Mouse (Mus musculus): ENCODE results near the gene Daam1. TPM values are rescaled to one million over a fixed set of nuclear protein-coding genes. Genes with fewer than 3 reads are reported as not detected.

Daam1 gene
- polyA plus RNA-seq, 1 experiment = 2.2 TPM

GRCm38 (mm10) chr12:71813251-71813650 lies 17.6 kb upstream of the Daam1 start:
- H3K4me1 ChIP-seq (ENCODE audit: control insufficient read depth, insufficient read depth, insufficient read length) = no peaks in the 10 kb centered on the region
- no peaks in the 10 kb centered on the region for H3K36me3 ChIP-seq (ENCODE audit: control insufficient read depth, insufficient read depth, low read length)
- H3K4me3 ChIP-seq (ENCODE audit: extremely low read depth, insufficient read depth, insufficient read length) = no peak overlapping the region
- no peak for TF ChIP-seq CTCF (IDR thresholded peaks at IDR 0.05; ENCODE audit: extremely low read depth, insufficient read depth, insufficient read length, insufficient replicate concordance)
- TF ChIP-seq POLR2A (IDR thresholded peaks at IDR 0.05; ENCODE audit: low read depth, low read length) = no peak
- no peak for DNase-seq (ENCODE audit: low read depth in 1 of 2, low spot score in 2 of 2)
- 90% methylated on average over 9 of the region's 9 CpGs for WGBS
- no peak overlapping the region for H3K27ac ChIP-seq (ENCODE audit: insufficient read depth, low read length)
- H3K27me3 ChIP-seq (ENCODE audit: control insufficient read depth, insufficient read depth, low read length) = no peaks in the 10 kb centered on the region

- Histone ChIP-seq H3K4me1 (ENCODE audit: control insufficient read depth, insufficient read depth, insufficient read length) (no peaks in the 10 kb centered on the region), H3K4me3 (ENCODE audit: extremely low read depth, insufficient read depth, insufficient read length) (no peak overlapping the region), H3K36me3 (ENCODE audit: control insufficient read depth, insufficient read depth, low read length) (no peaks in the 10 kb centered on the region), H3K27me3 (ENCODE audit: control insufficient read depth, insufficient read depth, low read length) (no peaks in the 10 kb centered on the region), H3K27ac (ENCODE audit: insufficient read depth, low read length) (no peak overlapping the region)
- TF ChIP-seq POLR2A (IDR thresholded peaks at IDR 0.05; ENCODE audit: low read depth, low read length) (no peak), CTCF (IDR thresholded peaks at IDR 0.05; ENCODE audit: extremely low read depth, insufficient read depth, insufficient read length, insufficient replicate concordance) (no peak)
- 81% methylated on average over 7 of the region's 7 CpGs for WGBS
- DNase-seq (ENCODE audit: low read depth in 1 of 2, low spot score in 2 of 2) = no peak
These were observed 17.1 kb upstream of the Daam1 start for GRCm38 (mm10) chr12:71813761-71814160.

- no peak overlapping the region for H3K4me3 ChIP-seq (ENCODE audit: extremely low read depth, insufficient read depth, insufficient read length)
- TF ChIP-seq CTCF (IDR thresholded peaks at IDR 0.05; ENCODE audit: extremely low read depth, insufficient read depth, insufficient read length, insufficient replicate concordance) (no peak), POLR2A (IDR thresholded peaks at IDR 0.05; ENCODE audit: low read depth, low read length) (no peak)
- H3K27ac ChIP-seq (ENCODE audit: insufficient read depth, low read length) = no peak overlapping the region
- WGBS = 87% methylated on average over 5 of the region's 5 CpGs
- DNase-seq (ENCODE audit: low read depth in 1 of 2, low spot score in 2 of 2) = no peak
- no peaks in the 10 kb centered on the region for H3K27me3 ChIP-seq (ENCODE audit: control insufficient read depth, insufficient read depth, low read length)
- no peaks in the 10 kb centered on the region for H3K4me1 ChIP-seq (ENCODE audit: control insufficient read depth, insufficient read depth, insufficient read length)
- no peaks in the 10 kb centered on the region for H3K36me3 ChIP-seq (ENCODE audit: control insufficient read depth, insufficient read depth, low read length)
These were observed 10.8 kb upstream of the Daam1 start for GRCm38 (mm10) chr12:71820094-71820493.

- Histone ChIP-seq H3K27ac (ENCODE audit: insufficient read depth, low read length) (no peak overlapping the region), H3K4me1 (ENCODE audit: control insufficient read depth, insufficient read depth, insufficient read length) (no peaks in the 10 kb centered on the region), H3K27me3 (ENCODE audit: control insufficient read depth, insufficient read depth, low read length) (no peaks in the 10 kb centered on the region), H3K4me3 (ENCODE audit: extremely low read depth, insufficient read depth, insufficient read length) (no peak overlapping the region), H3K36me3 (ENCODE audit: control insufficient read depth, insufficient read depth, low read length) (no peaks in the 10 kb centered on the region)
- no peak for DNase-seq (ENCODE audit: low read depth in 1 of 2, low spot score in 2 of 2)
- 48% methylated on average over 5 of the region's 5 CpGs for WGBS
- TF ChIP-seq CTCF (IDR thresholded peaks at IDR 0.05; ENCODE audit: extremely low read depth, insufficient read depth, insufficient read length, insufficient replicate concordance) (no peak), POLR2A (IDR thresholded peaks at IDR 0.05; ENCODE audit: low read depth, low read length) (no peak)
These were observed 9.6 kb upstream of the Daam1 start for GRCm38 (mm10) chr12:71821272-71821671.

GRCm38 (mm10) chr12:71821743-71822142 lies 9.1 kb upstream of the Daam1 start:
- Histone ChIP-seq H3K27ac (ENCODE audit: insufficient read depth, low read length) (no peak overlapping the region), H3K4me1 (ENCODE audit: control insufficient read depth, insufficient read depth, insufficient read length) (no peaks in the 10 kb centered on the region), H3K4me3 (ENCODE audit: extremely low read depth, insufficient read depth, insufficient read length) (no peak overlapping the region), H3K27me3 (ENCODE audit: control insufficient read depth, insufficient read depth, low read length) (no peaks in the 10 kb centered on the region), H3K36me3 (ENCODE audit: control insufficient read depth, insufficient read depth, low read length) (no peaks in the 10 kb centered on the region)
- DNase-seq (ENCODE audit: low read depth in 1 of 2, low spot score in 2 of 2) = no peak
- WGBS = 87% methylated on average over 8 of the region's 8 CpGs
- TF ChIP-seq POLR2A (IDR thresholded peaks at IDR 0.05; ENCODE audit: low read depth, low read length) (no peak), CTCF (IDR thresholded peaks at IDR 0.05; ENCODE audit: extremely low read depth, insufficient read depth, insufficient read length, insufficient replicate concordance) (no peak)

DNA sequence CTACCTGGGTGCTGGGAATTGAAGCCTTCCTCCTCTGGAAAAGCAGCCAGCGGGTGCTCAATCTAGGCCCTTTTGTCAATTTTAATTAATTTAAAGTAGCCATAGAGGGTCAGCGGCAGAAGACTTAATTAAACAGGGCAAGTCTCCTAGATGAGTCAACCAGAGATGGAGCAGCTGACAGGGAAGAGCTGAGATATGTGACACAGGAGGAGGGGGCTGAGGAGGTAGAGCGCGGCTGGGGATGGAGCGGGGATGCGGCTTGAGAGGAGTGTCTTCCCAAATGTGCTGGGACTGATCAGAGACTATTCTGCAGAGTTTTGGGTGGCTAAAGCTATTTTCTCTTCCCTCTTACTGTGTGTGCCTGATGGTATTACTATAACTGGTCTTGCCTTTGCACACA lies 6.0 kb upstream of the Daam1 start:
- WGBS = 95% methylated on average over 6 of the region's 6 CpGs
- no peak overlapping the region for H3K27ac ChIP-seq (ENCODE audit: insufficient read depth, low read length)
- no peaks in the 10 kb centered on the region for H3K27me3 ChIP-seq (ENCODE audit: control insufficient read depth, insufficient read depth, low read length)
- DNase-seq (ENCODE audit: low read depth in 1 of 2, low spot score in 2 of 2) = no peak
- no peak for TF ChIP-seq CTCF (IDR thresholded peaks at IDR 0.05; ENCODE audit: extremely low read depth, insufficient read depth, insufficient read length, insufficient replicate concordance)
- TF ChIP-seq POLR2A (IDR thresholded peaks at IDR 0.05; ENCODE audit: low read depth, low read length) = no peak
- H3K36me3 ChIP-seq (ENCODE audit: control insufficient read depth, insufficient read depth, low read length) = no peaks in the 10 kb centered on the region
- no peaks in the 10 kb centered on the region for H3K4me1 ChIP-seq (ENCODE audit: control insufficient read depth, insufficient read depth, insufficient read length)
- H3K4me3 ChIP-seq (ENCODE audit: extremely low read depth, insufficient read depth, insufficient read length) = no peak overlapping the region

GRCm38 (mm10) chr12:71830139-71830538 lies 739 bp upstream of the Daam1 start:
- H3K4me3 ChIP-seq (ENCODE audit: extremely low read depth, insufficient read depth, insufficient read length) = peak overlapping the region; percentile 72; the same call in 1 of the 2 replicates
- H3K27me3 ChIP-seq (ENCODE audit: control insufficient read depth, insufficient read depth, low read length) = peaks cover 5% of the 10 kb centered on the region; the same call in 1 of the 2 replicates
- no peak for DNase-seq (ENCODE audit: low read depth in 1 of 2, low spot score in 2 of 2)
- 8% methylated on average over 10 of the region's 10 CpGs for WGBS
- H3K36me3 ChIP-seq (ENCODE audit: control insufficient read depth, insufficient read depth, low read length) = no peaks in the 10 kb centered on the region
- H3K4me1 ChIP-seq (ENCODE audit: control insufficient read depth, insufficient read depth, insufficient read length) = peaks cover 4% of the 10 kb centered on the region; the same call in 1 of the 2 replicates
- TF ChIP-seq CTCF (IDR thresholded peaks at IDR 0.05; ENCODE audit: extremely low read depth, insufficient read depth, insufficient read length, insufficient replicate concordance) (no peak), POLR2A (IDR thresholded peaks at IDR 0.05; ENCODE audit: low read depth, low read length) (no peak)
- no peak overlapping the region for H3K27ac ChIP-seq (ENCODE audit: insufficient read depth, low read length)

Measured in spleen, adult 2 months (tissue).